Mouse (Mus musculus) liver, embryonic 14.5 days (tissue): ENCODE results near the gene Prkg1.

ENCODE experiments used
- CTCF ChIP-seq: IDR thresholded peaks from 2 replicates; pipeline ENCODE4 v1.5.1; 2016; ENCODE audit warnings: antibody characterized with exemption, low read depth, control low read depth
- EP300 ChIP-seq: IDR thresholded peaks from 2 replicates; pipeline ENCODE4 v1.6.1; 2016; ENCODE audit warnings: antibody characterized with exemption, low read depth

DNA sequence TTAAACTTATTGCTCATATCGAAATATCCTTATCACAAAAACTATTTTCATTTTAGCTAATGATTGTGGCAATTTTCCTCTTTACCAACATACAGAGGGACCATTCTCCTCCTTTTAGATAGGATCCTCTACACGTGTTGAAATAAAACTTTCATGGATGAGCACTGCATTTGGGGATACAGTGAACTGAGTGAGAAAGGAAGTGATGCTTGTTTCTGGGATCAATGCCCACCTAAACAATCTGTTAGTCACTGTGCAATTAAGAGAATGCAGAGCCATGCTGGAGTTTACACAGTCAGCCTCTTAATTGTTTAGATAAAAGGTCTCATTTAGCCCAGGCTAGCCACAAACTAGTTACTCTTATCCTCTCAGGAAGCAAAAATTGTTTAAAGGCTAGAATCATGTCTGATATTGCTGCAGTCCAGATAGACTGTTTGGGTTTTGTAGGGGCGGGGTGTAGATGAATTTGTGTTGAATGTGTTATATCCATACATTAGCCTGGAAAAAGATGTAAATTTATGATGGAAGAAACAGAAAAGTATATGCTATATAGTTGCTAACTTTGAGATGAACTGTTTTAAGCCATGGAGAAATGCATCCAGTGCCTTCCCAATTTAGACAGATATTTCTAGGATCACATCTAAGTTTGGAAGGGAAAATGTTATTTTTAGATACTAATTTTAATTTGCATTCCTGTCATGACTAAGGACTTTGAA, 1151.5 kb downstream of the Prkg1 start:
- TF ChIP-seq EP300, result no peak
- TF ChIP-seq CTCF, result no peak
